Mouse (Mus musculus): ENCODE measurements around the gene Pla2g6.

The Pla2g6 gene

DNA sequence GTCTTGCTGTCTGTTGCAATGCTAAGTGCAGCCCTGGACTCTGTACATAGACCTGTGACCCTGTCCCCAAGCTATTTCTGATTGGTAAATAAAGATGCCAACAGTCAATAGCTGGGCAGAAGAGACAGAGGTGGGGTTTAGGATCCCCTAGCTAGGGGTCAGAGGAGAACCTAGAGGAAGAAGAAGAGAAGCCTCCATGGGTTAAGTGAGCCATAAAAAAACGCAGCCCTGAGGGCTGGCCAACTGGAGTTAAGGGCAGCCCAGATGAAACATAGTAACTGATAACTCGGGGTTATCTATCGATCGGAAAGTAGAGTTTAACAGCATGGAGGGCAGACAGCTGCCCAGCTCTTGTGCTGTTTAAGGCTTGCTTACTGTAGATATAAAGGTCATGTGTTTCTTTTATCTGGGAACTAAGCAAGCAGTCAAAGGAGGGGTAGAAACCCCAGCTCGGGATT lies 6.4 kb downstream of the Pla2g6 start:
- no peak for DNase-seq

DNA sequence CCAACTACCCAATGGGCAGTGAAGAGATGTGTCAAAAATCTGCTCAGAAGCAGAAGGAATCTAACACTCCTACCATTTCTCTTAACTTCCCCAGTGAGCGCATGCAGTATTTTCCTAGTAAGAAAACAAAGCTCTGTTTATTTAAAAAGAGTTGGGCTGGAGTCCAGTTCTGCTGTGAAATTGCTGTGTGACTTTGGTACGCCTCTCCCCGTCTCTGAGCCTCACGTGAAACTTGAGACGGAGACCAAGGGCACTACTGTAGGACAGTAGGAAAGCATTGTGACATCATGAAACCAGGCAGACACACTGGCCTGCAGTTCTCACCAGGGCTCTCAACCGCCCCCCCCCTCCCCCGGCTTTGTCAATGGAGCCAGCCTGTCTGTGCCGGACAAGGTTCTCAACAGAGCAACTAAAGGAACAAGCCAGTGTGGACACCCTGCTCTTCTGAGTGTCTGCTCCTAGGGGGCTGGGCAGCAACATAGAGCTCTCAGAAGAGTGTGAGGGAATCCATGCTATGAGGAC lies 14.3 kb downstream of the Pla2g6 start:
- no peak for DNase-seq

DNA sequence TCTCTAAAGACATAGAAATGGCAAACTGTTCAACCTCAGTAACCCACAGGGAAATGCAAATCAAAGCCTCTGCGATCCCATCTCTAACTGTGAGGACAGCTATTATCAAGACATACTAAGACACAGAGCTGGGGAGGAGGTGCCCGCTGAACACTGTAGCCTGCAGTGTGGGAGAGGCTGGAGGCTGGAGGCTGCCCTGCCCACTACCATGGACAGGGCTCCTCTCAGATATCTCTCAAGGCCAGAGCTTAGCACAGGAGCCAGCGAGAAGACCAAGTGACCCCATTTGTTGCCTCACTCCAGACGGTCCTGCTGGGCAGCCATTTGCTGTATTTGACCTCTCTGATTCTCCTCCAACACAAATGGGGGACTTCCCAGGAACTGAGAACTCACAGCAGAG lies 20.3 kb downstream of the Pla2g6 start:
- no peak for DNase-seq

DNA sequence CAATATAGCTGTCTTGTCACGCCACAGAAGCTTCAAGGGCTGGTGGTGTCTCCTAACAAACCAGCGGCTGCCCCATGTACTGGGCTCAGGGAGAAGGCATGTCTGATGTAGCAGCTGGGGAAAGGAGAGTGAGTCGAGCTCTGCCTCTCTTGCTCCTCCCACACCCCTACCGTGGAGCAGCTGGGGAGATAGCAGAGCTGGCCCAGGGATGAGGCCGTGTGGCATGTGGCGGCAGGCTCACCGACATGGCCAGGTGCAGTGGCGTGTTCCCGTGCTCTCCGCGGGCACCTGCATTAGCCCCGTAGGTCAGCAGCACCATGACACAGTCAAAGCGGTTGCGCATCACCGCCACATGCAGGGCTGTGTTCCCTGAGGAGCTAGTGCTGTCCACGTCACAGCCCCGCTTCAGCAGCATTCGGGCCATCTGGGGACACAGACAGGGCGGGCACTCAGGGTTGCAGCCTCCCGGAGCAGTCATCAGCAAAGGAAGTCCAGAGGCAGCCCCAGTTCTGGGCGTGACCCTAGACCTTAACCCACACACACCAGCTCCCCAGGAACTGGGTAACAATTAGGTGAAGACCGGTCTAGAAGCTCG lies 22.1 kb downstream of the Pla2g6 start:
- no peak for DNase-seq

DNA sequence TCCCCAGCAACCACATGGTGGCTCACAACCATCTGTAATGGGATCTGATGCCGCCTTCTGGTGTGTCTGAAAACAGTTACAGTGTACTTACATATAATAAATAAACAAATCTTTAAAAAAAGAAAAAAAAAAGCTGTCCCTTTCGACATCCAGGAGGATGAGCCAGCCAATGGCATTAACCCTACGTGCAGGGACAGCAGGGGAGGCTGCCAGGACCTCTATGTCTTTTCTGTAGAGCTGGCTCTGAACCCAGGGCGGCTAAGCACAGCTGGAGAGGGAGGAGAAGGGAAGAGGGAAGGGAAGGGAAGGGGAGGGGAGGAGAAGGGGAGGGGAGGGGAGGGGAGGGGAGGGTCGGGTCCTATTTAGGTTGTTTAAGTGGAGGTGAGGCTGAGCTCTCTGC lies 23.4 kb downstream of the Pla2g6 start:
- no peak for DNase-seq

DNA sequence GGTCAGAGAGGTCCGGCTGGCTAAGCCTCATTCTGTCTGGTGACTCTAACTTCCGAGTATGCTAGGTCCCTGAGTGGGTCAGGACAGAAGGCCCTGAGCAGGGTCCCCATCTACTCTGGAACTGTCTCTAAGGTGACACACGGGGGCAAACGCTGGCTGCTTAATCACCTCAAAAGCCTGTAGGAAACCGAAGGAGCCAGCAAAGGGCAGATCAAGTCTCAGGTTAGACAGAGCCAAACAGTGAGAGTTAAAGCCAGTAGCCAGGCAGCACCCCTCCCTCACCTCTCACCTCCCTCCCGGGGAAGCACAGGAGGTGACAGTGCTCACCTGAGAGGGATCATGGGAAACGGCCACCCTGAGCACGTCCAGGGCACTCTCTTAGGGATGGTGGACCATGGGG lies 24.5 kb downstream of the Pla2g6 start:
- DNase-seq: no peak

DNA sequence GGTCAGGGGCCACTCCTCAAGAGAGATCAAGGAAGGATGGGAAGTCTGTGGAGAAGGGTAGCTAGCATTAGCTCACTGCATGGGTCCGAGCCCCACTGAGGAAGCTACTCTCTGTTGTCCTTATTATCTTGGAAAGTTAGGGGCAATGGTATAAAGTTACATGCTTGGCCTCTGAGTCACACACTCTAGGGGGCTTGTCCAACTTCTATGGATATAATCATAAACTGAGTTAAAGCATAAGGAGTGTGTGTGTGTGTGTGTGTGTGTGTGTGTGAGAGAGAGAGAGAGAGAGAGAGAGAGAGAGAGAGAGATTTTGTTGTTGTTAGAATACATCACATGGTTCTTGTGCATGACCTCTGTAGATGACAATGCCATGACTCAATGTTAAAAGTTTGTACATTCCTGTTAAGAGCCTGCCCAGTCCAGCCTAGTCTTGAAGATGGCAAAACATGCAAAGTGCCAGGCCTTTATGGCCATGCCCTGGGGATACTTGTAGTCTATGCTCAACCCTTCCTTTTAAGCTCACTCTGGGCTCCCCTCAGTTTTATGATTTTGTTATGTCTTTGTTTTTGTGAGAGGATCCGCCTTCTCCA lies 28.5 kb downstream of the Pla2g6 start:
- no peak for DNase-seq

DNA sequence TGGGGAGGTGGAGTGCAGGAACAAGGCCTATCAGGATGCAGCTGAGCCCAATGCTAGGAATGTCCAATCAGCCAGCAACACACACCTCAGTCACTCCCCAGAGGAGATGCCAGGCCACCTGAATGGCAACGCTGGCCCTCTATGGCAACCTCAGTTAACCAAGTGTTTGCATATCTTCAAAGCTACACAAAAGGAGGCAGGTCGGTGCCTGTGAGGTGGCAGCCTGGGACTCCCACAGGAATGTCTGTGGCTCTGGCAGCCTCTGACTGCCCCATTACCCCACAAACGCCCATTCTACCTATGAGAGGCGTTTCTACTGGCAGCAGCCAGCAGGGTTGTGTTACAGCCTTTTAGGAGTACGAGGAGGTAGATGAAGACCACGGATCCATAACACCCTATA lies 29.6 kb downstream of the Pla2g6 start:
- no peak for DNase-seq

DNA sequence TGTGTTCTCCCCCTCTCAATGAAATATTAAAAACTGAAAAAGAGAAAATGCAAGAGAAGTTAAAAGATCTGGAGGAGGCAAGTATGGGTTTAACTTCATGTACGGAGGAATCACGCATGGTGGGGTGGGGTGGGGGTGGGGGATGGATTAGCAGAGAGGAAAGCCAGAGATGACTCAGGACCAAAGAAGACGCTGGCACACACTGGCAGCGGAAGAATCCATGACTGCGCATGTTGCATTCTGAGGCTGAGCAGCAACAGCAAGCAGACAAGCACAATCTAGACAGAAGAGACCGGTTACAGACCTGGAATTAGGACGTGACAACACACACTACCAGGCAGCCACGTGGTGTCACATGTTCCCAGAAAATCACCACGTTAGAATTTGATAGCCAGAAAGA lies 35.4 kb downstream of the Pla2g6 start:
- DNase-seq: no peak

DNA sequence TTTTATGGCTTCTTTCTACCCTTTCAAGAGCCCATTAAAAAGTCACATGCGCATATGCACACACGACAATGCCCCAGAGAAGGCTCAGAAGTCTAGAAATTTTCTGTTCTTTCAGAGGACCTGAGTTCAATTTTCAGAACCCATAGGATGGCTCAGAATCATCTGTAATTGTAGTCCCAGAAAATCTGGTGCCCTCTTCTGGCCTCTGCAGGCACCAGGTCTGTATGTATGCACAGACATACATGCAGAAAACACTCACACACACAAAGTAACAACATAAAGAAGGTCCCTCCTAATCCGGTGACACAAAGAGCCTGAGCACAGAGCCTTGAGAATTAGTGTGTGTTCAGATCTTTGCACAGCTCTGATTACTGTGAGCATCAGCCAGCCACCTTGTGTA lies 37.9 kb downstream of the Pla2g6 start:
- DNase-seq: no peak

DNA sequence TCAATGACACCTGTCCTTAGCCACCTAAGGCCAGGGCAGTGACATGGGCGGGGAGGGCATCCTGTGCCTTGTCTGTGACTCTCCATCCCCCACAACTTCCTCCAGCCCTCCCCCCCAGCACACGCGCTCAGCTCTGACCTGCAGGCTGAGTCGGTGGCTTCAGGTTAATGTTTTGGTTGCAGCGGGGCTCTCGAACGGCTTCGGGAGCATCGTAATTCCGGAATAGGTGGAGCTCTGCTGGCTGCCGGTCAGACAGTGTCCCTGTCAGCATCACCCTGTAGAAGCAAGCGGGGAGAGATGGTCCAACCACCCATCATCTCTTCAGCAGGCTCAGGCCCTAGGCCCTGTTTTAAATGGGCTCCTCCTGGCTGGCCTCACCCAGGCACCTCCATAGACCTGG lies 38.7 kb downstream of the Pla2g6 start:
- DNase-seq: no peak

DNA sequence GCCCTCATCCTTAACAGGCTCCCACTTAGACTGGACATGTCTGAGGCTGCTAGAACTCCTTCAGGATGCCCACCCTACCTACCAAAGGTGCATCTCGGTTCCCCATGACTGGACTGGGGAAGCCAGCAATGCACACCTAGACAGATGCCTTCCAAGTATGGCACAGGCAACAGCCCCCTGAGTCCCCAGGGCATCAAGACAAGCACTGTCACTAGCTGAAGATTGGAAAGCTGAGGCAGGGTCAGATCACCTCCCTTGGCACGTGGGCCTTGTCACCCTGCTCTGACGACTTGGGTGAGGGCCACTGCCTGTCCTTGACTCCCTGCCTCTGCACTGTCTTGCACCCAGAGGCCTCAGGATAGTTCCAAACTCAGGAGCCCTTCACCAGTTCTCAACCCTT lies 39.8 kb downstream of the Pla2g6 start:
- no peak for DNase-seq

DNA sequence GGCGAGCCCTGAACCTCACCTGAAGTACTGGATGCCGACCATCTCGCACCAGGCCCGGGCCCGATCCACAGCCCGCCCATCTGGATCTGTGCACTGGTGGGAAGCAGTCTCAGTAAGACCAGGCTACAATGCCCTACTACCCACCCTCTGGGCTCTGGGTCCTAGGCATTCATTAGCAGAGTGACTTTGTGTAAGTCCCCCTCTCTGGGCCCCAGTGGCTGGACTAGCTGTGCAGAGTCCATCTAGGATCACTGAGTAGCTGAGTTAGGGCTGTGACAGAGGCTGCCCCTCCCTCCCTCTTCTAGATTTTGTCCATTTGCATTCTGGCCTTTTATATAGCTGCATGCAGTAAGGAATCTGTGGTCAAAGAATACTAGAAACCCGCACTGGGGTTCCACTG lies 41.1 kb downstream of the Pla2g6 start:
- no peak for DNase-seq

DNA sequence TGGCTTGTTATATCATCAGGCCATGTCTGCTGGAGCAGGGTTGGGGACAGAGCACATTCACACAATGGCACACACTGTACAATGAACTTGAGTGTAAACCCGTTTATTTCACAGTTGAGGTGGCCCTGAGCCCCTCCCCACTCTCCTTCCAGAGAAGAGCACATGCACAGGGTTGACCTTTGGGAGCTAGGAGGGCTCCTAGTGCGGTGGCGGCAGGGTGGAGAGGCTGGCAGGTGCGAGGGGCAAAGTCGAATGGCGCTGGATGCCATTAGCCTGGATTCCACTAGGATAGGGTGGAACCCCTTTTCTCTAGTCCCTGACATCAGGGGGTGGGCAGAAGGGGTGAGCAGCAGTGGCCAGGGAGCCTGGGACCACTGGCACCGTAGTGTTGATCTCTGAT lies 42.0 kb downstream of the Pla2g6 start:
- DNase-seq: no peak

DNA sequence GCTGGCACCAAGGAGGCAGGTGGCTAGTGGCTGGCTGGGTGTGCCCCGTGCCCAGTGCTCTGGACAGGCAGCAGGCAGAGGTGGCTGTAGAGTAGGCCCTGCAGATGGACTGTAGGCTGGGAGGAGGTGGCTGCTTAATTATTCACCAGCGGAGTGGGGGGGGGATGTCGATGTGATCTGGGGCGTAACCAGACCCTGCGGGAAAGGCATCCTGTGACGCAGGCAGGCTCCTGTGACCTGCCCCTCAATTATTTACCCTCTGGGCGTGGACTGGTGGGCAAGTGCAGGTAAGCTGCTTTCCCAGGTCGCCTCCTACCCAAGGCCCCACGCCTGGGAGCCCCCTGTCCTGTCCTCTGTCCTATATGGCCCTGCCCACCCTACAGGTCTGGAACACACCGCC lies 42.8 kb downstream of the Pla2g6 start, which contains the start of gene Baiap2l2:
TSS of gene Baiap2l2 (minus strand) at position 139 of the 400 bp plus-strand sequence.
- no peak for DNase-seq

DNA sequence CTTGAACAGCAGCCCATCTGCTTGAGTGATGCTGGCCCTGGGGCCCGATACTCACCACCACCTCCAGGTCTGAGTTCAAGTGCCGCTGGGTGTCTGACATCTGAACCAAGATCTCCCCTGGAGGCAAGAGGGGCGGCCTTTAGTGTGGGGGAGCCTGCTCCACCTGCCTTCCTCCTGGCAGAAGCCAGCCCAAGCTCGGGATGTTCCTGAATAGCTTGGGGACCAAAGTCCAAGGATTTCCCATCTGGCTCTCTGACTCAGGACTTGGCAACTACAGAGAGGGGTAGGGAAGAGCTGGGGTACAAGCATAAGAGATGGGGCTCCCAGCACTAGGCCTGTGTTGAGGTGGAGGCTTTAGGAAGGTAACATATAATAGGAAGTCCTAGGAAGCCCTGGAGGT lies 44.8 kb downstream of the Pla2g6 start:
- no peak for DNase-seq

DNA sequence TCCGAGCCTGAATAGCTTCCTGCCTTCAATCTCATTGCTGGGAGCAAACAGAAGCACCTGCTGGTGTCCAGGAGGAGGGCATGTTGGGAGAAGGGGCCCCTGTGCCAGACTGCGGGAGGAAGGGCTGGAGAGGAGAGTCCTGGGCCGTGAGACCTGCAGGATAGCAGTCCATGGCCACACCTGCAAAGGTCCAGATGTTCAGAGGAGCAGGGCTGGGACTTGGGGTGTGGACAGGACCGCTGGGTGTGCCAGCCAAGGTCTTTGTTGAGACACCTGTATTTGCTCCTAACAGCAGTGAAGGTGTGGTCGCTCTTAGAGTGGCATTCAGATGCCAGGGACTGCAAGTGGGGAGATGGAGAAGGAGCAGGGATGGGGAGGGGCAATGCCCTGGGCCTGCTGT lies 45.8 kb downstream of the Pla2g6 start:
- no peak for DNase-seq

DNA sequence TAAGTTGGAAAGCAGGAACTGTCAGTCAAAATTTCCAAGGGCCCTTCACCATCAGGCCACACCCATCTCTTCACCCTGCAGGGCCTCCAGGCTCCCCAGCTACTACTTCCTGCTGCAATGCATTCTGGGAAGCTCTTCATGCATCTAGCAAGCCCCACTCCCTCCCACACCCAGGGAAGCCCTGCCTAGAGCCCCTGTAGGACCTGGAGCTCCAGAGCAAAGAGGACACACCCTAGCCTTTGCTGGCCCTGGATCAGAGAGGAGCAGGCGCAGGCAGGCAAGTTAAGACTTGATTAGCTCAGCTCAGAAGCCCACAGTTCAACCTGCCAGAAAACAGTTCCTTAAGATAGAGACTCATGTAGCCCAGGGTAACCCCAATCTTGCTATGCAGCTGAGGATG lies 46.8 kb downstream of the Pla2g6 start:
- no peak for DNase-seq

DNA sequence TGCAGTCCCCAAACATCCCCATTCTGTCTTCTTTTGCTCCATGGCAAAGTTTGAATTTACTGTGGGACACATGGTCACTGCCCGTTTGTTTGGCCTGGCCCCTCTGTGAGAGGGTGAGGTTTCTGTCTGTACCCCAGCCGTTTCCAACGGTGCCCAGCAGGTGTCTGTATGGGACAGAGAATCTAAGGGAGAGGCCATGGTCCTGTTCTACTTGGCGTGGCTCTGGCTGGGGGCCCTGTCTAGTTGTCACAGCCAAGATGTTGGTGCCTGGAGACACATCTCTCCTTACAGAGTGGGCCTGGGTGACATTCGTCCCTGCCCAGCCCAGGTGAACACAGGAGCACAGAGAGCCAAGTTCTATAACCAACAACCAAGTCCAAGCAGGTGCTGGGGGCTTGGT lies 47.3 kb downstream of the Pla2g6 start:
- no peak for DNase-seq

DNA sequence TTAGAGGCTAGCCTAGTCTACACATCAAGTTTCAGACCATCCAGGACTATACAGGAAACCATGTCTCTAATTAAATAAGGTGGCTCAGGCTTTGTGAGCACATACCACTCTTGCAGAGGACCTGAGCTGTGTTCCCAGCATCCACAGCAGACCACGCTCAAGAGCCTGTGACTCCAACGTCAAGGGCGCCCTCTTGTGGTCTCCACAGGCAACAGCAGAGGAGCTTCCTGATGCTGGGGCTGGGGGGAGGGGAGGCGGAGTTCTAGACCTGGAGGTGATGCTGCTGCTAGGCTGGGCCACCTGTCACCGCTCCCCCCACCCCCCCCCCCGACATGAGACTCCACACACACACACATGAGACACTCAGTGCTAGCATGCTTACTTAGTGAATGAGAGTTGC lies 48.0 kb downstream of the Pla2g6 start:
- DNase-seq: no peak

DNA sequence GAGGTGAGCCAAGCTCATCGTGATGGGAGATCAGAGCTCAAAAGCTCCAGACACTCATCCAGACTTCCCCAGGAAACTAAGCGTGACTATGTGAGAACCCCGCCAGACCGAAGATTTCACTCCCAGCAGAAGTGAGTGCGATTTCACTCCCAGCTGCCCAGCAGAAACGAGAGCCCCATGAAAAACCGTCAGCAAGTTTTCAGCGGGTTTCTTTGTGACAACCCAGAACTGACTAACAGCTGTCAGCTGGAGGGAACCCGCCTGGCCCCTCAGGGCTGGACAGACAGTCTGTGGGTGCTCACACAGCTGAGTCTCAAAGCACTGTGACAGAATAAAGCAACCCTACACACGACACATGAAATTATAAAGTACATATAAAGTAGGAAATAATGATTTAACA lies 50.5 kb downstream of the Pla2g6 start:
- no peak for DNase-seq

DNA sequence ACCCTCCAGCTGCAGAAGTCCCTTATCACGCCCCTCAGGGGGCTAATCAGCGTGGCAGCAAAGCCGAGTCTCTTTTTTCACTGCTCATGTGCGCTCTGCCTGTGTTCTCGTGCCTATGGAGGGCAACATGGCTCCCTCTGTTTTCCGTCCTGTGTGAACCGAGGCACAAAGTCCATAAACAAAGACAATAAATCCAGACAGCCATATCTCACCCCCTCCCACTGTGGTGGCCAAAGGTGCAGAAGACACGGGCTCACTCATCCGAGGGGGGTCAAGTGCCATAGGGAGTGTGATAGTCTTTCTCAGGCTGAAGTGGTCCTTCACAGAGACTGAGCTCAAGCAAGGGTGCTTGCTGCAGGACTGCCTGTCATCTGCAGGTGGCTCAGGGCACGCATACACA lies 55.2 kb downstream of the Pla2g6 start:
- DNase-seq: no peak

DNA sequence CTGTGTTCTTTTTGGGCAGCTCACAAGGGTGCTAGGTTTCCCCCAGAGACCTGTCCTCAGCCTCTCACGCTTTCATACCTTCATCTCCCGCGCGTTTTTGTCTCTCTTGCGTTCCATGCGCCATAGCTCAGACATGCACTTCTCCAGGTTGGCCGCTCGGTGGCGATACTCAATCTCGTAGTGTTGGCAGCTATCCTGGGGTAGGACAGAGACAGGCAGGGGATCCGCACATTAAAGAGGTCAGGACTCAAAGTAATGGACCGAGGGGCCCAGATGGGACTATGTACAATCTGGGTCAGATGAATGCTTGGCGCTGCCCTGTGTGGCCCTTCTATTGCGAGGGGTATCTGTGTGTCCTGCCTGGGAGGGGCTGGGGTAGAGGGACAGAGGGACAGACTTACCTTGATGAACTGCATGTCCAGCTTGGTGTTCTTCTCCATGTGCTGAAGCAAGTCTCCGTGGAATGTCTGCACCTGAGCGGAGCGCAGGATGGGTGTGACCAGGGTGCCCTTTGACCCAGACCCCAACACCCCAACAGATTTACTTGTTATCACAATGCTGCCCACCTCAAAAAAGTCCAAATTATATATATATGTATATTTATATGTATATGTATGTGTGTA lies 57.0 kb downstream of the Pla2g6 start:
- DNase-seq: peak; percentile 70

DNA sequence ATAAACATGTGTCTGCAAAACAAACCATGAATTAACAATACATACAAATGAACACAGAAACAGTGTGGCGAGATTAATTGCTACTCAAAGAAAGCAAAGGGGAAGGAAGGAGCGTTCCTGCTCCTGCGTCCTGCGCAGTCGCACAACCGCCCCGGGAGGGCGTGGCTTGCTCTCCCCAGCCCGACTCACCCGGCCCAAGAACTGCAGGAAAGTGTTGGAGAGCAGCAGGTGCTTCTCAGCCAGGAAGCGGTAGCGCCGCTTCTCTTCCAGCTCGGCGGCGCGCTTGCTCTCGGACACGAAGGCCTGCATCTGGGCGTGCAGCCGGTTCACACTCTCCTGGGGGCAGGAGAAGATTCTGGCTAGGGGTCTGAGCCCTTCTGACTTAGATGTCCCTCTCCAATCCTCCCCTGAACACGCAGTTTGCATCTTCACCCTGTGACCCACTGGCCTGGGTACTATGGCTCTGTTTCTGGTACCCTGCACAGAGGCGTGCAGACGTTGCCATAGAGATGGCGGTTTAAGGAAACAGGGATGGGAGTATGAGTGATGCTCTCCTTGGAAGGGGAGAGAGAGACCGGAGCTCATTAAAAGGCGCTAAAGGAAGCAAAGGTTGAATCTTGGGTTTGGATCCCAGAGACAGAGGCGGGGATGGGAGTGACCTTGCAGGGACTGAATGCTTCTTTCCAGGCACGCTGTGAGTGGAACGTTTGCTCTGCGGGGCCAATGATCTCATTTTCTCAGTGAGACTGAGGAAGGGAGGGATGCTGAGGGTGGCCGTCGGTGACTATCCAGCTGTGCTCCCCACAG lies 57.7 kb downstream of the Pla2g6 start:
- peak; percentile 59 for DNase-seq

Measured in right cerebral cortex, postnatal 4 days (tissue).